Mouse (Mus musculus) liver, embryonic 14.5 days (tissue): ENCODE data around the gene Ssh2.

Experiments
- CTCF ChIP-seq: IDR thresholded peaks from 2 replicates; pipeline ENCODE4 v1.5.1; 2016; ENCODE audit warnings: antibody characterized with exemption, low read depth, control low read depth
- EP300 ChIP-seq: IDR thresholded peaks from 2 replicates; pipeline ENCODE4 v1.6.1; 2016; ENCODE audit warnings: antibody characterized with exemption, low read depth

DNA sequence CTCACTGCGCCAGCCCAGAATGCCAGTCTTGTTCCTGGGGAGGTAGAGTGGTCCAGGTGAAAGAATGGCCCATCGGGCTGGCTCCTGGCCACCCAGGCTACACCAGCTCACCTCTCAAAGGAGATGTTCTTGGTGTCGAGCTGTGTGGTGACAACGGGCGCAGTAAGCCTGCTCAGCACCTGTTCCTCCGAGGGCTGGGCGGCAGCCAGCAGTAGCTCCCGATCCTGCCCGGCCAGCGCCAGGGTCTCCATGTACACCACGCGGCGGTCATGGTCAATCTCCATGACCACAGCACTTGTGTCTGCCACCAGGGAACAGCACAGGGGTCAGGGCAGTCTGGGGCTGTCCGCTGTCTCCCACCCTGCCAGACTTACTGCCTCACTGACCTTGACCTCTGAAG lies 260.1 kb downstream of the Ssh2 start:
- TF ChIP-seq CTCF (no peak), EP300 (no peak)
